In genomic region chr5:118655025-118655424, GRCm38 (mm10) we compare ENCODE assay signal across 10 mouse cellular contexts.
DNase-seq lines count a peak whose midpoint lies in the region; ATAC-seq lines count a peak whose summit lies in the region.
"Had no signal": no experiment of that assay in that cellular context is flagged by ENCODE, and none has a peak within 500 bp of the region (broad histone marks: within the 10 kb centered on the region; RNA-seq: fewer than 3 reads in every experiment).

No protein-coding gene starts in this region.

- H3K9me3 ChIP-seq in heart, embryonic 12.5 days (replicated peaks) = no peaks in the 10 kb centered on the region
- H3K9me3 ChIP-seq in hindbrain, embryonic 14.5 days (ENCODE audit: control insufficient read depth, low read length) = no peaks in the 10 kb centered on the region
- H3K9me3 ChIP-seq: heart, embryonic 15.5 days had no signal

- ATAC-seq in heart, embryonic 12.5 days (ENCODE audit: insufficient number of reproducible peaks, low FRiP score) = no peak
- peak; percentile 59; the same call in 1 of the 2 replicates for ATAC-seq in hindbrain, embryonic 14.5 days (ENCODE audit: low FRiP score)

- H3K27ac ChIP-seq in heart, embryonic 12.5 days (ENCODE audit: poor library complexity, severe bottlenecking) = no peak overlapping the region
- no peak overlapping the region for H3K27ac ChIP-seq in hindbrain, embryonic 14.5 days

- no peaks in the 10 kb centered on the region for H3K27me3 ChIP-seq in heart, embryonic 12.5 days (replicated peaks)
- no peaks in the 10 kb centered on the region for H3K27me3 ChIP-seq in hindbrain, embryonic 14.5 days (ENCODE audit: control insufficient read depth, insufficient read depth, low read length)
- H3K27me3 ChIP-seq: heart, embryonic 15.5 days had no signal

- H3K4me3 ChIP-seq in heart, embryonic 12.5 days = no peak overlapping the region
- no peak overlapping the region for H3K4me3 ChIP-seq in hindbrain, embryonic 14.5 days (replicated peaks; ENCODE audit: low read length)
- H3K4me3 ChIP-seq: heart, embryonic 15.5 days; myocyte had no signal

- peaks cover 53% of the 10 kb centered on the region for H3K4me1 ChIP-seq in heart, embryonic 12.5 days (replicated peaks)
- H3K4me1 ChIP-seq in hindbrain, embryonic 14.5 days (replicated peaks; ENCODE audit: control insufficient read depth, insufficient read depth, low read length) = peaks cover 5% of the 10 kb centered on the region; the same call in 1 of the 2 replicates

- H3K4me2 ChIP-seq in heart, embryonic 12.5 days = no peak overlapping the region
- H3K4me2 ChIP-seq in hindbrain, embryonic 14.5 days (replicated peaks) = no peak overlapping the region
- H3K4me2 ChIP-seq: heart, embryonic 15.5 days had no signal

- no peaks in the 10 kb centered on the region for H3K36me3 ChIP-seq in heart, embryonic 12.5 days
- no peaks in the 10 kb centered on the region for H3K36me3 ChIP-seq in hindbrain, embryonic 14.5 days (replicated peaks; ENCODE audit: control insufficient read depth, insufficient read depth)
- H3K36me3 ChIP-seq: heart, embryonic 15.5 days had no signal

- WGBS in heart, embryonic 12.5 days = 68% methylated on average over 2 of the region's 2 CpGs
- 34% methylated on average over 2 of the region's 2 CpGs for WGBS in hindbrain, embryonic 14.5 days

- DNase-seq in heart, adult 11 months = peak; percentile 77
- peak; percentile 39 for DNase-seq in thymus, postnatal 0 days (ENCODE audit: low spot score)
- no peak for DNase-seq in thymus, adult 18-20 months
- peak; percentile 73 for DNase-seq in hindbrain, embryonic 14.5 days (ENCODE audit: low spot score)
- peak; percentile 64 for DNase-seq in naive thymus-derived CD4-positive, alpha-beta T cell, adult 2 months (ENCODE audit: low read depth)
- no peak for DNase-seq in right cerebral cortex, postnatal 14 days
- DNase-seq in frontal cortex, postnatal 10 days (ENCODE audit: low spot score in 2 of 2) = no peak

- H3K9ac ChIP-seq in heart, embryonic 12.5 days = no peak overlapping the region
- H3K9ac ChIP-seq in hindbrain, embryonic 14.5 days = peak overlapping the region; percentile 24; the same call in 1 of the 2 replicates
- H3K9ac ChIP-seq: heart, embryonic 15.5 days had no signal

Comparison
In these comparisons a context has a peak if more than half of its experiments do, and no peak if none do; other contexts are left out.
1. DNase-seq: peak in heart, adult 11 months (single experiment), thymus, postnatal 0 days (single experiment), hindbrain, embryonic 14.5 days (single experiment) and naive thymus-derived CD4-positive, alpha-beta T cell, adult 2 months (single experiment); none in thymus, adult 18-20 months (0 of 2), right cerebral cortex, postnatal 14 days (single experiment) and frontal cortex, postnatal 10 days (0 of 2).